Mouse (Mus musculus): ENCODE measurements around the gene Ric8b.

DNA sequence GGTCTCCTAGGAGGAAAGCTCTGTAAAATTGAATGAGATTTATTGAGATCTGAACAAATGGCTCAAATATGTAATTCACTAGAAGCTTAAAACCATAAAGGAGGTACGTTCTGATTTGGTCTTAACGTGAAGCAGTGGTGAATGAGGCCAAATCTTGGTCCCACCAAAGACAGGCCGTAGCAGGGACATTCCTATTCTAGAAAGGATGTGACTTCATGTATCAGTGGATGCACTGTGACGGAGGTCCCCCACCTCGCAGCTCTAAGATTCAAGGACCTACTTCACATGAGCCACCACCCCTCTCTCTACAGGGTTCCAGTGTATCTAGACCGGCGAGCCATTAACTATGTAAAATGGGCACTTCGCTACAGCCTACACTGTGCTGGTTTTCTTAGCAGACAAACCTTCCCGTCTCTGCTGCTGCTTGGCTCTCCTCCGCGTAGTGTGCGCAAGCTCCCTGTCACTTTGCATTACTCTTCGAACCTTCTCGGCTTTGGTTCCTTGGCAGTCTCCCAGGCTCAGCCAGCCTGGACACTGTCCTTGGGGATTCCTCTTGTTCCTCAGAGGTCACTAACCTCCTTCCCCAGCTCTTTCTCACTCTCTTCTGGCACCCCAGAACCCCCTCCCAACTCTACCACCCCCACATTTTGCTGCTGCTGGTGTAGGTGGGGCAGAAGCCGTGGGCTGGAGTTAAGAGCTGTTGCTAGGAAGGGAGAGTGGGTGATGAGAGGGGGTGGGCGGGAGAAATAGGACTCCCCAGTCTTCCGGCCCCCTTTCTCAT lies 8.2 kb upstream of the Ric8b start:
- TF ChIP-seq CTCF (IDR thresholded peaks at IDR 0.05; ENCODE audit: insufficient read depth, low read length) = no peak
- no peak for TF ChIP-seq POLR2A (IDR thresholded peaks at IDR 0.05; ENCODE audit: borderline replicate concordance, extremely low read depth, low read depth, low read length)

Data from lung, adult 2 months (tissue).